Mouse (Mus musculus) megakaryocyte, embryonic 14.5 days (primary cell): ENCODE results near the gene Cysrt1. TPM values are rescaled to one million over a fixed set of nuclear protein-coding genes. Genes with fewer than 3 reads are reported as not detected.

Experiments used
- H3K27me3 ChIP-seq: replicated peaks from 2 replicates; pipeline ENCODE3; 2012; ENCODE audit warnings: inconsistent platforms
- H3K36me3 ChIP-seq: replicated peaks from 2 replicates; pipeline ENCODE3; 2012; ENCODE audit warnings: low read length, inconsistent platforms, mixed read lengths
- H3K4me1 ChIP-seq: 2 replicates; pipeline ENCODE4 v1.6.1; 2012; ENCODE audit warnings: inconsistent platforms
- H3K4me3 ChIP-seq: replicated peaks from 2 replicates; pipeline ENCODE3; 2012; ENCODE audit warnings: moderate library complexity, mild to moderate bottlenecking, inconsistent platforms
- H3K9me3 ChIP-seq: 2 replicates; pipeline ENCODE4 v1.6.1; 2012; ENCODE audit warnings: inconsistent platforms
- FLI1 ChIP-seq: IDR thresholded peaks from 2 replicates; pipeline ENCODE4 v1.6.1; 2012; ENCODE audit warnings: low read length, inconsistent platforms, mixed read lengths
- GATA1 ChIP-seq: IDR thresholded peaks from 3 replicates; pipeline ENCODE4 v1.6.1; 2012; ENCODE audit warnings: mixed read lengths, low read length, inconsistent platforms, borderline replicate concordance
- polyA plus RNA-seq: library from polyadenylated mRNA; stranded (reverse); fragments of >175 nt; gene quantifications from 2 replicates; pipeline ENCODE4 v1.2.3, GENCODE M21; 2012; ENCODE audit warnings: low replicate concordance; ENCODE audit not compliant: insufficient read depth

Gene Cysrt1
- polyA plus RNA-seq, 1 experiment = not detected

DNA sequence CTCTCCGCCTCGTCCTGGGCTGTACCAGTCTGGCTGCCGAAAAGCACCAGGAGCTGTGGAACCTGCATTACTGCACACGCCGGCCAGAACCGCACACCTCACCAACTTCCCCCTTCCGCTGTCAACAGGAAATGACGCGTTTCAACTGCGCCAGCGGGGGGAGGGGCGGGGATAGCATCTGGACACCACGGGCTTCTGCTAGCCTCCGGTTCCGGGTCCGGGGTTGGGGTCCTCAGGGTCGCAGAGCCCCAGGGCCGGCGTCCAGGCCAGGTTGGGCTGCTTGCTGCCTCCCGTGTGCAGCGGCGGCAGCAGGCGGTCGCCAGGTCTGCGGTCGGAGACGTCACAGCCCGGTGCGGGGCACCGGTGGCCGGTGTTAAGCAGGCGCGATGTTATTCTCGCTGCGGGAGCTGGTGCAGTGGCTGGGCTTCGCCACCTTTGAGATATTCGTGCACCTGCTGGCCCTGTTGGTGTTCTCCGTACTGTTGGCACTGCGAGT, 13.1 kb upstream of the Cysrt1 start, which contains the start of gene Tmem203:
Gene Tmem203 (plus strand): TSS at position 156 of the 496 bp plus-strand sequence.
- H3K4me3 ChIP-seq = peak within 1 kb of the TSS; percentile 91
- H3K27me3 ChIP-seq = no peaks in the 10 kb centered on the region
- no peak for TF ChIP-seq GATA1
- TF ChIP-seq FLI1 = peak; percentile 63; the same call in 1 of the 2 replicates
- no peaks in the 10 kb centered on the region for H3K9me3 ChIP-seq
- H3K4me1 ChIP-seq = peaks cover 53% of the 10 kb centered on the region
- peaks cover 36% of the 10 kb centered on the region for H3K36me3 ChIP-seq

- H3K36me3 ChIP-seq = peaks cover 66% of the 10 kb centered on the region
- TF ChIP-seq FLI1 = no peak
- TF ChIP-seq GATA1 = no peak
- H3K4me3 ChIP-seq = no peak overlapping the region
- peaks cover 44% of the 10 kb centered on the region for H3K4me1 ChIP-seq
- no peaks in the 10 kb centered on the region for H3K9me3 ChIP-seq
- no peaks in the 10 kb centered on the region for H3K27me3 ChIP-seq
Observed at GRCm38 (mm10) chr2:25252331-25252730, 10.1 kb upstream of the Cysrt1 start.

DNA sequence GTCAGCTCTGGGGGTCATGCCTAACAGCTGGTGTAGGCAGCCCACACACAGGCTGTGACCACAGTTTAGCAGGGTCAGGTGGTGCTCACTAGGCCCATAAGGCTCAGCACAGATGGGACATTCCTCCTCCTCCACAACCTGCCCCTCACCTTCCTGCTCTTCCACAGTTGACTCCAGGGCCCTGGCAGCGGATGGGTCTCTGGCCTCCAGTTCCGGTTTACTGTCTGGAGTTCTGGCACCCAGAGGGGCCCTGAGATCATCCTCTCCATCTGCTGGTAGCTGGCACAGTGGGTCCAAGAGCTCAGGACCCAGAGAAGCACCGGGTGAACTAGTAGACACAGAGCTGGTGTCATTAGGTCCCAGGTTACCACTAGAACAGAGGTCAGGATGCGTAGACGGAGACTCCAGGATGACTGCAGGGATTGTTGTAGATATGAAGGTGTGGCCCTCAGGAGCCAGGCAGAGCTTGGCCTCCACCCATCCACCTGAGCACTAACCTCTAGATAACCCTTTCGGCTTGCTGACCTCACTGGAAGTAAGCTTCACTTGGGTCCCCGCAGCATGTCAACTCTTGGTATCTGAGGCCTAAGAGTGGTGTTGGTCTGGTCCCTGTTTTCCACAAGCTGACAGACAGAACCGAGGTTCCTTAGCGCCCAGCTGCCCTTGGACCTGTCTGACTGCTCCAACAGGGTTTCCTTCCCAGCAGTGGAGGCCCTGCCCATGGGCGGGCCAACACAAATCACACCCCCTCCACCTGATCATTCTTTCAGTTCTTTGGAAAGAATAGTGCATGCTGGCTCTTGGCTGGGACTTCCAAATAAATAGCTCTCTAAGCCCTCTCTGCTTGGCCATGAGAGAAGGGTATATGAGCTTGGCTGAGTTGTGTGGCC, 4.2 kb upstream of the Cysrt1 start, which contains the start of gene AL732309.1:
Gene AL732309.1 (minus strand): TSS at position 681 of the 890 bp plus-strand sequence.
- Histone ChIP-seq H3K4me3 (peak within 1 kb of the TSS; percentile 31), H3K4me1 (peaks cover 28% of the 10 kb centered on the region), H3K36me3 (peaks cover 74% of the 10 kb centered on the region), H3K9me3 (no peaks in the 10 kb centered on the region), H3K27me3 (peaks cover 28% of the 10 kb centered on the region)
- TF ChIP-seq FLI1 = no peak
- no peak for TF ChIP-seq GATA1

- peak overlapping the region; percentile 57 for H3K4me3 ChIP-seq
- H3K36me3 ChIP-seq = peaks cover 51% of the 10 kb centered on the region
- H3K27me3 ChIP-seq = peaks cover 51% of the 10 kb centered on the region
- H3K9me3 ChIP-seq = no peaks in the 10 kb centered on the region
- no peak for TF ChIP-seq GATA1
- no peak for TF ChIP-seq FLI1
- peaks cover 31% of the 10 kb centered on the region for H3K4me1 ChIP-seq
Observed at GRCm38 (mm10) chr2:25244144-25244543, 1.9 kb upstream of the Cysrt1 start.

DNA sequence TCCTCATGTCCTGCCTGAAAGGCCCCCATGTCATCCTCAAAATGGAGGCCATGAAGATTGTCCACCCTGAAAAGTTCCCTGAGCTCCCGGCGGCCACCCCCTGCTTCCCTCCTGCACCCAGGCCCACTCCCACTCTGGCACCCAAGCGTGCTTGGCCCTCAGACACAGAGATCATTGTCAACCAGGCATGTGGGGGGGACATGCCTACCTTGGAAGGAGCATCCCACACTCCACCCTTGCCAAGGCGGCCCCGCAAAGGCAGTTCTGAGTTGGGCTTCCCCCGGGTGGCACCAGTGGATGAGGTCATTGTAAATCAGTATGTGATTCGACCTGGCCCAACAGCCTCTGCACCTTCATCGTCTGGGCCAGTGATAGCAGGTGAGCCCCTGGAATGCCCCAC, 1.1 kb upstream of the Cysrt1 start:
- Histone ChIP-seq H3K36me3 (peaks cover 43% of the 10 kb centered on the region), H3K27me3 (peaks cover 56% of the 10 kb centered on the region), H3K4me3 (no peak overlapping the region), H3K9me3 (no peaks in the 10 kb centered on the region), H3K4me1 (peaks cover 35% of the 10 kb centered on the region)
- no peak for TF ChIP-seq GATA1
- TF ChIP-seq FLI1 = no peak

DNA sequence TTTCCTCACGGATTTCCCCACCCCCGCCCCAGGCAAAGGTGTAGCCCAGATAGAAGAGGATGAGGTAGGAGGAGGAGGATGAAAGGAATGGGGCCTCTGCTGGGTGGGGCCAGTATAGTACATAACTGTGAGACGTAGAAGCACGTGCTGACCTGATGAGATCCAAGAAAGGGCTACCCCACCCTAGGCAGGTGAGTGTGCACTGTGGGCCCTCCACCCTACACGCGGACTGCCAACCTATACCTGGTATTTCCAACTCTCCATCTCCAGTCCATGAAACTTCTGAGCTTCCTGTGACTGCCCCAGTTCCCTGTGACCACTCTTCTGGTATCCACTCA, 845 bp downstream of the Cysrt1 start:
- H3K36me3 ChIP-seq = peaks cover 24% of the 10 kb centered on the region
- H3K4me3 ChIP-seq = peak overlapping the region; percentile 89
- TF ChIP-seq FLI1 (no peak), GATA1 (no peak)
- peaks cover 45% of the 10 kb centered on the region for H3K4me1 ChIP-seq
- H3K27me3 ChIP-seq = peaks cover 73% of the 10 kb centered on the region
- H3K9me3 ChIP-seq = no peaks in the 10 kb centered on the region

DNA sequence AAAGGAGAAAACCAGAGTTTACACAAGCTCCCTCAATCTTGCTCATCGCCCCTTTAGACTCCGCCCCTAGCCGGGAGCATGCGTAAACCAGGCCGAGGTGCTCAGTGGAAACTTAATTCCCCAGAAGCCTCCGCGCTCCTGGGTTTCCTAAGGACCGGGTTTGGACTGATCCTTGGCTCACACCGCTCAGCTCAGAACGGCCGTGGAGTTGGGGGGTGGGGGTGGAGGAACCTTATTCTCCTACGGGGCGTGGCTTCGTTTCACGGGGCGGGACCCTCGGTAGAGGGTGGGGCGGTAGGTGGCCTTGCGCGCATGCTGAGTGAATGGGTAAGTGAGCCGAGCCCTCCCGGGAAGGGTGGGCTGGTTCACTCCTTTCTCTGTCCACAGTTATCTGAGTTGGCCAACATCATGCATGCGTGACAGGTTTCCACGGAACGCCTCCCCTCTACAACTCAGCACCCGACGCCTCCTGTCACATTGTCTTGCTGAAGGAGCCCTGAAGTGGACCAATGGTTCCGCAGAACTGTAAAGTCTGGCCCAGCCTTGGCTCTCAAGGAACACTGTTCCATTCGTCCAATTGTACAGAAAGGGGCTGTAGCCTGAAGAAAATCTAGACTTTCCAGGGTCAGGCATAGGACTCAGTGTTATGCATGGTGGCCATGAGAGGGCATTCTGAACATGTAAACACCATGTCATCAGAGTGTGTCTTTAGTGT, 1.4 kb downstream of the Cysrt1 start:
- Histone ChIP-seq H3K36me3 (peaks cover 18% of the 10 kb centered on the region), H3K27me3 (peaks cover 79% of the 10 kb centered on the region), H3K4me3 (peak overlapping the region; percentile 89), H3K4me1 (peaks cover 50% of the 10 kb centered on the region), H3K9me3 (no peaks in the 10 kb centered on the region)
- no peak for TF ChIP-seq GATA1
- TF ChIP-seq FLI1 = no peak

GRCm38 (mm10) chr2:25240310-25240709, 1.9 kb downstream of the Cysrt1 start:
- peak overlapping the region; percentile 5 for H3K4me3 ChIP-seq
- peaks cover 50% of the 10 kb centered on the region for H3K4me1 ChIP-seq
- H3K27me3 ChIP-seq = peaks cover 84% of the 10 kb centered on the region
- H3K36me3 ChIP-seq = peaks cover 13% of the 10 kb centered on the region
- TF ChIP-seq FLI1 = no peak
- TF ChIP-seq GATA1 = no peak
- H3K9me3 ChIP-seq = no peaks in the 10 kb centered on the region

DNA sequence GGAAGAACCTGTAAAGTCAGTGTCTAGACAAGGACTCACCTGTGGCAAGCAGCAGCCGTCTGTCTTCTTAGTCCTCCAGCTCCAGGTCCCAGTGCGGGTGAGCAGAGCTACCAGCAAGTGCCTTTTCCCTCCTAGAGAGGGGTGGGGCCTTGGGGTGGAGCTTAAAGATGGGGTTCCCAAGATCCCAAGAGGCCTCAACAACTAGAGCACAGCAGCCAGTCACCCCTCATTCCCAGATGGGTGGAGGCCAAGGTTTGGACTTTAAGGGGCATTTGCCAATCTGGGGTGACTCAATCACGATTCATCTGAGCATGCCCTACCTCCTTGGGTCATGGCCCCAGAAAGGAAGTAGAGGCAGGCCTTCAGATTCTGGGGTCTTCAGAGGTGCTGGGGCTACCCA, 2.5 kb downstream of the Cysrt1 start:
- TF ChIP-seq FLI1 (no peak), GATA1 (no peak)
- H3K9me3 ChIP-seq = no peaks in the 10 kb centered on the region
- H3K4me1 ChIP-seq = peaks cover 50% of the 10 kb centered on the region
- peaks cover 90% of the 10 kb centered on the region for H3K27me3 ChIP-seq
- H3K36me3 ChIP-seq = peaks cover 8% of the 10 kb centered on the region
- no peak overlapping the region for H3K4me3 ChIP-seq
